Mouse (Mus musculus) c-Kit-positive CD71-negative TER-119-negative erythroid progenitor cells, embryonic 14.5 days (primary cell): ENCODE results near the gene Abo.
"Not testable (repeated sequence)": the region's sequence is repeated elsewhere in the genome, so short reads cannot be mapped to it uniquely, and the experiment has no call there.

ENCODE experiments used
- DNase-seq: peaks from one replicate; pipeline ENCODE4 v3.0.0-alpha.2; 2013; ENCODE audit warnings: low read depth

Abo gene

GRCm38 (mm10) chr2:26864879-26865278, at the start of gene Abo:
Gene Abo (minus strand): TSS chr2:26864979.
- DNase-seq, result no peak

DNA sequence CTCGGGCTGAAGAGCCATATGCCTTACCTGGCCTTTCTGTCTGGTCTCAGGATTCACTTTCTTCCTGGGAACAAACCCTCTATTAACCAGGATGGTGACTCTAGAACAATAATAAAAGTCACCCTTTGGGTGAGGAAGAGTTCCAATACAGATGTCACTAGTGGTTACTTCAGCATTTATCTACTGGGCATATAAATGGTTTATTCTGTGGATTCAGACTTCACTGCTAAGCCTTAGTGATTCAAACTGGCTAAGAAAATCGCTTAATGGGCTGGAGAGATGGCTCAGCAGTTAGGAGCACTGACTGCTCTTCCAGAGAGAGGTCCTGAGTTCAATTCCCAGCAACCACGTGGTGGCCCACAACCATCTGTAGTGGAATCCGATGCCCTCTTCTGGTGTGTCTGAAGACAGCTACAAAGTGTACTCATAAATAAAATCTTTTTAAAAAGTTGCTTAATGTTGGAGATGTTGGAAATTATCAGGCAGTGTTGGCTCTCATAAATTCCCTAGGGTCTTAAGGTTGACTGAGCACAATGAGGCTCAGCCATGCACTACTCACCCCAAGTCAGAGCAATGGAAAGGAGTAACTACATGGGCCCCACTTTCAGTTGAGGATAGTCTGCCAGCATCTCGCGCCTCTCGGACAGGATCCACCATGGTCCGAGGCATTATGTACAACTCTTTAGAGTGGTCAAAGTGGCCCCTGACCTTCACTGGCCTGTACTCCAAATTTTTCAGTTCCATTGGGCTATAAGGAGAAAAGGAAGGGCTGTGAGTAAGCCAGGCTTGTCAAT, 49.6 kb upstream of the Abo start:
- DNase-seq, result no peak

DNA sequence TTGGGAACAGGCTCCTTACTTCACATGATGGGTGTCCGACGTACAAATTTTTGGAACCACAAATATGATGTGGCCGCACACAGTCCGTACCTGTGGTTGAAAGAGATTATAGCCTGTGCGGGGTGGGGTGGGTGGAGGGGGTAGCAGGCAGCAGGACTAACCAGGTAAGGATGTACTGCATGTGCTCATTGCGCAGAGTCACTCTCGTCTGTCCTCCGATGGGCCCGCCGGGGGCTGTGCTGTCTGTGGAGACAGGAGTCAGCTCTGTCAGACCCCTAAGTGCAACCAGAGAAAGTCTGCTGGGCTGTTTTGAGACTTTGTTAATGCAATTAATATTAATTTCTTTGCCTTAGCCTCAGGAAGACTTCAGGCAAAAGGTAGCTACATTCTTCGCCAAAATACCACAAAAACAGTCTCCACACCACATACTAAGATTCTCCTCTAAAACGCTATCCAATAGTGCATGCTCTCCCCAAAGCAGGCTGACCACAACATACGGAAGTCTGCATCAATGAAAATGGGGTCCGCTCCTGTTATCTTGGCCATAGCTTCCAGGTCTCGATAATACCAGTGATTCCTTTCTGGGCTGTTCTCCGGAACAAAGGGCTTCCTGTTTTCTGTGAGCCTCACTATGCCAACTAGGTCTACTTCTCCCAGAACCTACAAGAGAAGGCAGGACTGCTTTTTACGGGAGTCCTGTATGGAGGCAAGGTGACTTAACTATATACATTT, 48.8 kb upstream of the Abo start:
- no peak for DNase-seq

GRCm38 (mm10) chr2:26912253-26912770, 47.5 kb upstream of the Abo start:
- DNase-seq, result no peak

GRCm38 (mm10) chr2:26910994-26911765, 46.4 kb upstream of the Abo start:
- DNase-seq, result no peak

DNA sequence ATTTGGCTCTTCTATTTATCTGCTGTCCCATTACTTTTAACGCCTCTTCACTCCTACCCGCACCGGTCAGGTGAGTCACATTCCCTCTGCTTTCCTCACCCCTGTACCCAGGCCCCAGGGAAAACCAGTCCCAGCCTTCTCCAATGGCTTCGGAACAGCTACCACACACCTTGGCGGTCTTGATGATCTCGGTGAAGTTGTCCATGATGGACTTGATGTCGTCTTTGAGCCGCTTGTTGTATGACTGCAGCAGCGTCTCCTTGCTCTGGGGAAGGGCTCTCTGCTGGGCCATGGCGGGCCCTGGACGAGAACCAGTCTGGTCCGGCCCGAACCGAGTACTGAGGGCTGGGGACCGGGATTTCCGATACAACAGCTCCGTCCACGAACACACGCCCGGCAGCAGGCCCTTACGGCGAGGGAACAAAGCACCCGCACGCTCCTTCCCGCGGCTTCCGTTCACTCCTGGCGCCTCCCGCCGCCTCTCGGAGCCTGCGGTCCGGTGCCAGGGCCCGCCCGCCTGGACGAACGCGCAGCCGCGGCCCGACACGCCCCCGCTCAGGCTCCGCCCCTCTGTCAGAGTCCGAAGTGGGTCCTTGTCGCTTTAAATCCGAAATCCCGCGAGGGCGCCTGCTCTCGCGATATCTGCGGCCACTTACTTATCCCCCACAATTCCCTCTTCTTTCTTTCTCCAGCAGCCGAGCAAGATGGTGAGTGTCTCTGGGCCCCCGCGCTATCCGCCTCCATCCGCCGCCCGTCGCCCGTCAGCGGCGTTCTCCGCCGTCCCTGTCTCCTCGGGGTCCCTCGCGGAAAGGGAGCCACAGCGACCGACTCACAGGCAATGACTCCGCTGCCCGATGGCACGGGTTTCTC, 45.6 kb upstream of the Abo start, which contains the start of the genes Med22 and Rpl7a:
TSS of gene Med22 (minus strand) at position 554 of the 870 bp plus-strand sequence.
TSS of gene Rpl7a (plus strand) at position 641 of the 870 bp plus-strand sequence.
- DNase-seq, result peak; percentile 99

- DNase-seq, result no peak
Measured at GRCm38 (mm10) chr2:26909387-26909784, 44.6 kb upstream of the Abo start.

GRCm38 (mm10) chr2:26908710-26909386, 44.1 kb upstream of the Abo start:
- no peak for DNase-seq

- no peak for DNase-seq
Measured at GRCm38 (mm10) chr2:26907109-26907508, 42.3 kb upstream of the Abo start.

DNA sequence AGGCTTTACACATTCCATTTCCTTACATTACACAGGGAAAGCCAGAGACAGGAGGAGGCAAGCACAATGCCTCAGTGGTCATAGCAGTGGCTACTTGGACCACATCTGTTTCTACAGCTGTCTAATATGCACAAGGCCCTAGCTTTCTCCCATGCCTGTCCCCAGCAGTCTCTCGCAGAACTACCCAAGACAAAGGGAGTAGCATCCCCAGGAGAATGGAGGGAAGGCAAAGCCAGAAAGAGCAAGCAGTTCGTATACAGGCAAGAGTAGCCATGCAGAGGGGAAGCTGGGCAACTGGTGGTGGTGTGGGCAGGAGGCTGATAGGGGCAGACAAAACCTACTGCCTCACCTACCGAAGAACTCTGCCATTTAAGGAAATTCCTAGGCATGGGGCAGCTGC, 41.7 kb upstream of the Abo start:
- no peak for DNase-seq

DNA sequence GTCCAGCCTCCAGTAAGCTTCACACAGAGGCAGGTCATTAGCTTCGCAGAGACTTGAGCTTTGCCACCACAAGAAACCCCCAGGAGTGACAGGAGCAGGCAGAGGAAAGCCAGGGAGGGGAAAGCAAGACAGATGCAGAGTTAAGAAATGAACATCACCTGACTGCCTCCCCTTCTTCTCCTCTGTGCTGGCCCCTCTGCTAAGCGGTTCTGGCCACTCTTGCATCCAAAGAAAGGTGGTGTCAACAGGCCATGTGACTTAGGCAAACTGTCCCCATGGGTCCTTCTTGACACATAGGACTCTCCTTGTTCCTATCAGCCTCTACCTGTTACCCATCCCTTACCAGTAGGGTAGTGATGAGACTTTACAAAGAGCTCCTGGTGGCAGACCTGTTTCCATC, 41.2 kb upstream of the Abo start:
- DNase-seq, result no peak

- no peak for DNase-seq
Measured at GRCm38 (mm10) chr2:26903311-26903710, 38.5 kb upstream of the Abo start.

DNA sequence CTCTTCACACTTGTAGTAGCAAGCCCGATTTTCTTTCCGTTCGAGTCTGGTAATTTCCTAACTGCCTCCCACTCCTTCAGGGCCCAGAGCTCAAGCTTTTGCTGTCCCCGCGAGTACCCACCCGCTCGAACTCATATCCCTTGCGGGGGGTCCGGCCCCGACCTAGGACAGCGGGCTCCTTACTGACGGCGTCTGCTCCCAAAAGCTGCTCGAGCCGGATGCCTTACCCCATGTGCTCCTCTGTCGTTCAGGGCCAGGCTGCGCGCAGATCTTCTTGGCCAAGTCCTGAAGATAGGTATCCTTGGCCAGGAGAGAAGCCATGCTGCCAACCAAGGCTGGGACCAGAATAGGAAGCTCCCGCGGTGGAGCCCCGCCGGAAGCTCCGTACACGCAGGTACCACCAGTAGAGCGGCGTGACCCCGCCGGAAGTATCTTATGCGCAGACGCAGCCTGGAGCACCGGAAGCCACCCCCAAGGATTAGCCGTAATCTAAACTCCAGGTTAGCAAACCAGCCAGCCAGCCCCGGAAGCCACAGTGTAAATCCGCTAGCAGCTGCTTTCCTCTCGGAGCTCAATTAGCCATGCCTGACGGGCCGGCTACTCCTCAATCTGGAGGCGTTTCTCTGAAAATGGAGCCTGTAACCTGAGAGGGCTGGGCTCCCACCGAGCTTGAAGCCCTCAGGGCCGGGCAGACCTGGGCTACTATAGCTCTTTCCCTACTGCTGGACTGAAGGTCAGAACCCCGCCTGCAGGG, 37.9 kb upstream of the Abo start, which contains the start of gene Surf6:
TSS of gene Surf6 (minus strand) at position 413 of the 754 bp plus-strand sequence.
- DNase-seq, result peak; percentile 91

DNA sequence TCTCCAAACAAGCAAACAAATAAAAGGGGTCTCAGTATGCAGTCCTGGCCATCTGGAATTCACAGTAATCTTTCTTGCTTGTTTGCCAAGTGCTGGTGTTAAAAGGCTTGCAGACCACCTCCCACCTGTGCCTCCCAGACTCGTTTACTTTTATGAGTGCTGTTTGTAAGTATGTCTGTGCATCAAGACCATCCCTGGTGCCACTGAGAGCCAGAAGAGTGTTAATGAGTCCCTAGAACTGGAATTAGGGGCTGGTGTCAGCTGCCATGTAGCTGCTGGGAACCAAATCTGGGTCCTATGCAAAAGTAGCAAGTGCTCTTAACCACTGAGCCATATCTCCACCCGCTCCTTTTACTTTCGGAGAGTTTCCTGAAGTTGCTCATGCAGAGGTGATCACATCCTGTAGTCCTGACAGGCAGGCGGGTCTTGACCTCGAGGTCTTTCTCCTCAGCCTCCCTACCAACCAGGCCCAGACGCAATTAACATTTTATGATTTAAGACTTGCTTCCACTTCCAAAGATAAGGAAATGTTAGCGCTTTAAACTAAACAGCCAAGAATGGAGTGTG, 37.1 kb upstream of the Abo start:
- no peak for DNase-seq

GRCm38 (mm10) chr2:26900731-26901130, 36.0 kb upstream of the Abo start:
- DNase-seq, result no peak

- DNase-seq, result no peak
Measured at GRCm38 (mm10) chr2:26895898-26896297, 31.1 kb upstream of the Abo start.

- DNase-seq, result not testable (repeated sequence)
Measured at GRCm38 (mm10) chr2:26886170-26886569, 21.4 kb upstream of the Abo start.

- DNase-seq, result not testable (repeated sequence)
Measured at GRCm38 (mm10) chr2:26885541-26885940, 20.8 kb upstream of the Abo start.

- no peak for DNase-seq
Measured at GRCm38 (mm10) chr2:26878571-26878970, 13.8 kb upstream of the Abo start.
